Mouse (Mus musculus): ENCODE measurements around the gene Tril. TPM values are rescaled to one million over a fixed set of nuclear protein-coding genes. Genes with fewer than 3 reads are reported as not detected.

The Tril gene
- total RNA-seq (2021): 10 to 100 TPM; 32.0 to 38.3 TPM

GRCm38 (mm10) chr6:53820486-53820985 lies at the start of gene Tril:
Tril (minus strand) TSS chr6:53820830.
- peak; percentile 76 for DNase-seq
- intact Hi-C loops (cut with DNase I): no loop called here

GRCm38 (mm10) chr6:53863011-53863410 lies 42.4 kb upstream of the Tril start:
- no peak for DNase-seq
- intact Hi-C loops (cut with DNase I): no loop called here

GRCm38 (mm10) chr6:53859106-53859505 lies 38.5 kb upstream of the Tril start:
- intact Hi-C loops (cut with DNase I): no loop called here
- DNase-seq: no peak

GRCm38 (mm10) chr6:53857822-53858221 lies 37.2 kb upstream of the Tril start:
- intact Hi-C loops (cut with DNase I): no loop called here
- DNase-seq: no peak

- intact Hi-C loops (cut with DNase I): no loop called here
- no peak for DNase-seq
Observed at GRCm38 (mm10) chr6:53856775-53857174, 36.1 kb upstream of the Tril start.

- intact Hi-C loops (cut with DNase I): no loop called here
- DNase-seq: peak; percentile 49
Observed at GRCm38 (mm10) chr6:53854971-53855856, 34.6 kb upstream of the Tril start.

- no peak for DNase-seq
- intact Hi-C loops (cut with DNase I): no loop called here
Observed at GRCm38 (mm10) chr6:53854226-53854625, 33.6 kb upstream of the Tril start.

- intact Hi-C loops (cut with DNase I): no loop called here
- no peak for DNase-seq
Observed at GRCm38 (mm10) chr6:53853546-53853945, 32.9 kb upstream of the Tril start.

- intact Hi-C loops (cut with DNase I): no loop called here
- no peak for DNase-seq
Observed at GRCm38 (mm10) chr6:53844626-53845025, 24.0 kb upstream of the Tril start.

- peak; percentile 75 for DNase-seq
- intact Hi-C loops (cut with DNase I): no loop called here
Observed at GRCm38 (mm10) chr6:53825213-53825612, 4.6 kb upstream of the Tril start.

GRCm38 (mm10) chr6:53821041-53821501 lies 441 bp upstream of the Tril start:
- DNase-seq: no peak
- intact Hi-C loops (cut with DNase I): no loop called here

GRCm38 (mm10) chr6:53819761-53820485 lies 707 bp downstream of the Tril start:
- DNase-seq: peak; percentile 21
- intact Hi-C loops (cut with DNase I): loop anchor here (10.0 kb wide), 1 partner anchor 215 kb away; the partner anchor contains the start of gene Chn2

- DNase-seq: peak; percentile 75
- intact Hi-C loops (cut with DNase I): loop anchor here (10.0 kb wide), 1 partner anchor 216 kb away; the partner anchor contains the start of gene Chn2
Observed at GRCm38 (mm10) chr6:53818732-53819661, 1.6 kb downstream of the Tril start.

- peak; percentile 81 for DNase-seq
- intact Hi-C loops (cut with DNase I): loop anchor here (10.0 kb wide), 1 partner anchor 217 kb away; the partner anchor contains the start of gene Chn2
Observed at GRCm38 (mm10) chr6:53818264-53818731, 2.3 kb downstream of the Tril start.

GRCm38 (mm10) chr6:53817763-53818174 lies 2.9 kb downstream of the Tril start:
- intact Hi-C loops (cut with DNase I): loop anchor here (10.0 kb wide), 1 partner anchor 217 kb away; the partner anchor contains the start of gene Chn2
- DNase-seq: peak; percentile 34

- intact Hi-C loops (cut with DNase I): loop anchor here (10.0 kb wide), 1 partner anchor 218 kb away; the partner anchor contains the start of gene Chn2
- DNase-seq: no peak
Observed at GRCm38 (mm10) chr6:53816661-53817060, 4.0 kb downstream of the Tril start.

GRCm38 (mm10) chr6:53815691-53816090 lies 4.9 kb downstream of the Tril start:
- DNase-seq: no peak
- intact Hi-C loops (cut with DNase I): loop anchor here (10.0 kb wide), 1 partner anchor 219 kb away; the partner anchor contains the start of gene Chn2

GRCm38 (mm10) chr6:53814214-53814613 lies 6.4 kb downstream of the Tril start:
- DNase-seq: no peak
- intact Hi-C loops (cut with DNase I): loop anchor here (10.0 kb wide), 1 partner anchor 221 kb away; the partner anchor contains the start of gene Chn2

- intact Hi-C loops (cut with DNase I): loop anchor here (10.0 kb wide), 1 partner anchor 223 kb away; the partner anchor contains the start of gene Chn2
- DNase-seq: no peak
Observed at GRCm38 (mm10) chr6:53812242-53812641, 8.4 kb downstream of the Tril start.

GRCm38 (mm10) chr6:53808801-53809200 lies 11.8 kb downstream of the Tril start:
- intact Hi-C loops (cut with DNase I): no loop called here
- no peak for DNase-seq

Data from left cerebral cortex, postnatal 4 days (tissue).